Mouse (Mus musculus) cerebellum, adult 2 months (tissue): ENCODE measurements at regions not wholly inside any gene's neighbourhood (a gene's known extent, or its start where the extent isn't known, plus 50 kb on each side); places are given as distances from the start of the nearest gene placed in this dataset.

ENCODE experiments used
- CTCF ChIP-seq: fragments of 200-500 bp; IDR thresholded peaks from 2 replicates; pipeline ENCODE4 v1.5.1; 2011; ENCODE audit warnings: low read depth, mild to moderate bottlenecking, control low read depth, low read length, moderate library complexity, borderline replicate concordance; ENCODE audit not compliant: insufficient read depth
- POLR2A ChIP-seq: fragments of 200-500 bp; IDR thresholded peaks from 2 replicates; pipeline ENCODE4 v1.6.1; 2011; ENCODE audit warnings: low read length, control low read depth, borderline replicate concordance; ENCODE audit not compliant: insufficient read depth

DNA sequence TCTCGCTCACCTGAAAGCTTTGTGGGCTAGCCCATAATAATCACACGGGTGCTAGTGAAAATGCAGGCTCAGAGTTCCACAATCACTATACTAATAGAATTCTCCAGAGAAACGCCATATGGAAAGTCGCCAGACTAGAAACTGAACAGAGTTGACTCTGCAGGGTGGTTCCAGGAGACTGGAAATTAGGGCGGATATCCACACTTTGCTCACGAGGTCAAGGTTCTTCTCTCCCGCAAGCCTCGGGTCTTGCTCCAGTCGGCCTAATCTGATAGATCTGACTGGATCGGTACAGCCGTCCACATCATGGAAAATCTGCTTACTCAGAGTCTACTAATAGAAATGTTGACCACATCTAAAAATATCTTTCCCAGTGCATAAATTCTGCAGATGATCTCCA, 61.6 kb upstream of the Sfrp2 start:
- no peak for TF ChIP-seq POLR2A
- TF ChIP-seq CTCF = no peak
